Mouse (Mus musculus): ENCODE data around the gene Ces4a. TPM values are rescaled to one million over a fixed set of nuclear protein-coding genes. Genes with fewer than 3 reads are reported as not detected.

Ces4a gene
- polyA plus RNA-seq, 1 experiment, result not detected

DNA sequence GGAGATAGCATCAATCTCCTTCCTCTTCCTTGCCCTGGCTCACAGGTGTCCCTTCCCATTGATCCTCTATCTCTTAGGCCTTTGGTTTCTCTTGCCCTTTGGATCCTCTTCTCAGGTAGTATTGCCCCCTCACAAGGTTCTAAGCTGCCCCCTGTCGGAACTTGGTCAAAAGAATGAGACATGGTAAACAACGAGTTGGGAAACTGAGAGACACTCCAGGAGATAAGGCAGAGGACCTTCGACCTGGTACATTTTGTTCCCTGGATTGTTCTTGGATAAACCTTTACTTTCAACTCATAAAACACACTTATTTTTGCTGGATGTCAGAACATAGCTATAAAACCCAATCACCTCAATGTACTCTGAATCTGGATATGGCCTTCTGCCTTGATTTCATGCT lies 27.4 kb upstream of the Ces4a start:
- no peak overlapping the region for H3K4me3 ChIP-seq
- no peak overlapping the region for H3ac ChIP-seq (ENCODE audit: control insufficient read depth, insufficient read length)
- H3K27me3 ChIP-seq (ENCODE audit: control insufficient read depth, insufficient read depth, insufficient read length), result no peaks in the 10 kb centered on the region
- H3K4me2 ChIP-seq (ENCODE audit: low read depth), result no peak overlapping the region
- no peaks in the 10 kb centered on the region for H3K79me2 ChIP-seq (ENCODE audit: control insufficient read depth, insufficient read depth)
- H3K36me3 ChIP-seq (ENCODE audit: control insufficient read depth, insufficient read depth), result no peaks in the 10 kb centered on the region
- TF ChIP-seq MAX (IDR thresholded peaks at IDR 0.05; ENCODE audit: low read depth), result no peak

DNA sequence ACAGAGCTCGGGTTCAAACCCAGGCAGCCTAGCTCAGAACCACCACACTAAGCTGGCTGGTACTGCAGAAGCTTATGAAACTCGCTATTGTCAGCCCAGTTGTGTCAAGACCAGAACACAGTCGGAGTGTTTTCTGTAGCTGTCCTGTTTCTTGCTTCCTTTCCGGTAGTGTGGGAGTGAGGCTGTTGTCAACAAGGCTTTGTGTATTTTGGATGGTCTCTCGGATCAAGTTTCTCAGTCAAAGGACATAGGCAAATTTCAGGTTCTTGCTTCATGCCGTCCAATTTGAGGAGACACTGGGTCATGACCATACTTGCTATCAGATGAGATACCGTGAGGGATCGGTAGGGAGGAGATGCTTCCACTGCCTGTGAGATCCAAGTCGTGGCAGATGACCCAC lies 1.7 kb upstream of the Ces4a start:
- Histone ChIP-seq H3K4me2 (ENCODE audit: low read depth) (no peak overlapping the region), H3K79me2 (ENCODE audit: control insufficient read depth, insufficient read depth) (no peaks in the 10 kb centered on the region), H3ac (ENCODE audit: control insufficient read depth, insufficient read length) (no peak overlapping the region), H3K4me3 (no peak overlapping the region), H3K36me3 (ENCODE audit: control insufficient read depth, insufficient read depth) (no peaks in the 10 kb centered on the region), H3K27me3 (ENCODE audit: control insufficient read depth, insufficient read depth, insufficient read length) (peaks cover 5% of the 10 kb centered on the region)
- no peak for TF ChIP-seq E2F4 (IDR thresholded peaks at IDR 0.05; ENCODE audit: insufficient read depth)
- no peak for TF ChIP-seq MYOG (IDR thresholded peaks at IDR 0.05; ENCODE audit: control insufficient read depth in 1 of 3, insufficient read depth in 1 of 3, insufficient read length in 2 of 3, low read depth in 2 of 3)
- TF ChIP-seq POLR2AphosphoS2 (IDR thresholded peaks at IDR 0.05; ENCODE audit: insufficient read length, low read depth), result no peak
- TF ChIP-seq TCF12 (IDR thresholded peaks at IDR 0.05; ENCODE audit: insufficient read depth, poor library complexity, severe bottlenecking), result no peak
- no peak for TF ChIP-seq REST (IDR thresholded peaks at IDR 0.05; ENCODE audit: insufficient read depth, insufficient read length)

DNA sequence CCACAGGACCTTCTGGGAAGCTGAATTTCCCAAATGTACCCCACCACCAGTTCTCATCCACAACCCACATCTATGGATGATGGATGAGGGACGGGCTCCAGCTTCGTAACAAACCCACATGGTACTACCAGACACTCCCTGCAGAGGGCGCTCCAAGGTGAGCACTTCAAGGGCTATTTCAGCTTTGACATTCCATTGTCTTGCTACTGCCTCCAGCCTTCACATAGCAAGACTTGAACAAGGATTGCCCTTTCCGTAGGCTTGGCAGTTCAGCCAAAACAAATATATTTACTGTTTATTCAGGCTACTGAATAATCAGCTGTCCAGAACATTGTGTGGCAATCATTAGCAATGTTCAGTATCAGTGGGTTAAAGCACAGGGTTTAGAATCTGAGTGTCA lies 6.8 kb downstream of the Ces4a start:
- H3K79me2 ChIP-seq (ENCODE audit: control insufficient read depth, insufficient read depth), result no peaks in the 10 kb centered on the region
- H3K4me3 ChIP-seq, result no peak overlapping the region
- peaks cover 5% of the 10 kb centered on the region for H3K27me3 ChIP-seq (ENCODE audit: control insufficient read depth, insufficient read depth, insufficient read length)
- TF ChIP-seq USF1 (IDR thresholded peaks at IDR 0.05; ENCODE audit: low read depth), result no peak
- no peak for TF ChIP-seq REST (IDR thresholded peaks at IDR 0.05; ENCODE audit: insufficient read depth, insufficient read length)
- no peak for TF ChIP-seq TCF3 (IDR thresholded peaks at IDR 0.05; ENCODE audit: insufficient read length, low read depth)
- TF ChIP-seq MYOG (IDR thresholded peaks at IDR 0.05; ENCODE audit: control insufficient read depth in 1 of 3, insufficient read depth in 1 of 3, insufficient read length in 2 of 3, low read depth in 2 of 3), result no peak
- no peak for TF ChIP-seq SRF (IDR thresholded peaks at IDR 0.05; ENCODE audit: control insufficient read depth, insufficient read length, low read depth)
- no peak for TF ChIP-seq MYOD1 (IDR thresholded peaks at IDR 0.05; ENCODE audit: control insufficient read depth in 1 of 3, insufficient read length in 2 of 3, low read depth in 2 of 3)
- no peak for TF ChIP-seq CEBPB (IDR thresholded peaks at IDR 0.05; ENCODE audit: insufficient read depth, poor library complexity, severe bottlenecking)
- no peak for TF ChIP-seq MAX (IDR thresholded peaks at IDR 0.05; ENCODE audit: low read depth)
- no peak for TF ChIP-seq POLR2AphosphoS2 (IDR thresholded peaks at IDR 0.05; ENCODE audit: insufficient read length, low read depth)
- no peak for TF ChIP-seq E2F4 (IDR thresholded peaks at IDR 0.05; ENCODE audit: insufficient read depth)
- TF ChIP-seq POLR2A (IDR thresholded peaks at IDR 0.05; ENCODE audit: insufficient read length, low read depth), result no peak
- TF ChIP-seq TCF12 (IDR thresholded peaks at IDR 0.05; ENCODE audit: insufficient read depth, poor library complexity, severe bottlenecking), result no peak
- no peak overlapping the region for H3K4me2 ChIP-seq (ENCODE audit: low read depth)
- no peaks in the 10 kb centered on the region for H3K36me3 ChIP-seq (ENCODE audit: control insufficient read depth, insufficient read depth)
- H3ac ChIP-seq (ENCODE audit: control insufficient read depth, insufficient read length), result no peak overlapping the region

DNA sequence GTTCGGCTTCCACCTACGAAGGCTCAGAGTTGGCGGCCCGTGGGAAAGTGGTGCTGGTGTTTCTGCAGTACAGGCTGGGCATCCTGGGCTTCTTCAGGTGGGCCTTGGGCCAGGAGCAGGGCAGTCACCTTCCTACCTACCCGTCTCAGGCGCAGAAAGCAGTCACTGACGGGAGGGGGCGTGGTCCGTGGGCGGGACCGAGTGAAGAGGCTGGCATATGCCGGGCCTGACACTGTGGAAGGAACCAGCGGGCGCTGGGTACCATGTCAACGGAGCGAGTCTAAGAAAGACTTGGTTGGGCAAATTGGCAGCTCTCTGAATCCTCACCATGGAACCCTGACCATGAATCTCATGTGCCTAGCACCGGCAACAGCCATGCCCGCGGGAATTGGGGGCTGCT lies 10.8 kb downstream of the Ces4a start:
- H3K79me2 ChIP-seq (ENCODE audit: control insufficient read depth, insufficient read depth), result no peaks in the 10 kb centered on the region
- no peak overlapping the region for H3K4me2 ChIP-seq (ENCODE audit: low read depth)
- H3K4me3 ChIP-seq, result no peak overlapping the region
- no peak for TF ChIP-seq SRF (IDR thresholded peaks at IDR 0.05; ENCODE audit: control insufficient read depth, insufficient read length, low read depth)
- TF ChIP-seq CEBPB (IDR thresholded peaks at IDR 0.05; ENCODE audit: insufficient read depth, poor library complexity, severe bottlenecking), result no peak
- TF ChIP-seq E2F4 (IDR thresholded peaks at IDR 0.05; ENCODE audit: insufficient read depth), result no peak
- TF ChIP-seq REST (IDR thresholded peaks at IDR 0.05; ENCODE audit: insufficient read depth, insufficient read length), result no peak
- no peak for TF ChIP-seq TCF12 (IDR thresholded peaks at IDR 0.05; ENCODE audit: insufficient read depth, poor library complexity, severe bottlenecking)
- no peak for TF ChIP-seq POLR2A (IDR thresholded peaks at IDR 0.05; ENCODE audit: insufficient read length, low read depth)
- no peak for TF ChIP-seq MYOG (IDR thresholded peaks at IDR 0.05; ENCODE audit: control insufficient read depth in 1 of 3, insufficient read depth in 1 of 3, insufficient read length in 2 of 3, low read depth in 2 of 3)
- no peak for TF ChIP-seq MYOD1 (IDR thresholded peaks at IDR 0.05; ENCODE audit: control insufficient read depth in 1 of 3, insufficient read length in 2 of 3, low read depth in 2 of 3)
- TF ChIP-seq USF1 (IDR thresholded peaks at IDR 0.05; ENCODE audit: low read depth), result no peak
- TF ChIP-seq POLR2AphosphoS2 (IDR thresholded peaks at IDR 0.05; ENCODE audit: insufficient read length, low read depth), result no peak
- TF ChIP-seq MAX (IDR thresholded peaks at IDR 0.05; ENCODE audit: low read depth), result no peak
- no peak for TF ChIP-seq TCF3 (IDR thresholded peaks at IDR 0.05; ENCODE audit: insufficient read length, low read depth)
- no peaks in the 10 kb centered on the region for H3K36me3 ChIP-seq (ENCODE audit: control insufficient read depth, insufficient read depth)
- no peaks in the 10 kb centered on the region for H3K27me3 ChIP-seq (ENCODE audit: control insufficient read depth, insufficient read depth, insufficient read length)
- no peak overlapping the region for H3ac ChIP-seq (ENCODE audit: control insufficient read depth, insufficient read length)

DNA sequence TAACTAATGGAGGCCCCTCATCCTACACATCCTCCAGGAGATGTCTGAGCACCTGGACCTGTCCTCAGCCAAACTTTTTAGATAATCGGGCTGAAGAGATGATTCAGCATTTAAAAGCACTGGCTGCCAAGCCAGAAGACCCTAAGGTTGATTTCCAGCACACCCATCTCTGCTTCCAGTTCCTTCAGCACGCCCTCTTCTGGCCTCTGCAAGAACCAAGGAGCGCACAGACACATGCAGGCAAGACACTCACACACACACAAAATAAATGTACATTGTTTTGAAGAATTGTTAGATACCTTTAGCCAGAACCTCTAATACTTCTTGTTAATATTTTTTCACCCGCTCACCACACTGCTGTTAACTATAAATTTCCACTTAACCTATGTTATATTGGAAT lies 20.1 kb downstream of the Ces4a start:
- no peak overlapping the region for H3ac ChIP-seq (ENCODE audit: control insufficient read depth, insufficient read length)
- H3K4me2 ChIP-seq (ENCODE audit: low read depth), result no peak overlapping the region
- H3K4me3 ChIP-seq, result no peak overlapping the region
- no peaks in the 10 kb centered on the region for H3K27me3 ChIP-seq (ENCODE audit: control insufficient read depth, insufficient read depth, insufficient read length)
- H3K36me3 ChIP-seq (ENCODE audit: control insufficient read depth, insufficient read depth), result no peaks in the 10 kb centered on the region
- no peaks in the 10 kb centered on the region for H3K79me2 ChIP-seq (ENCODE audit: control insufficient read depth, insufficient read depth)
- TF ChIP-seq POLR2AphosphoS2 (IDR thresholded peaks at IDR 0.05; ENCODE audit: insufficient read length, low read depth) (no peak), REST (IDR thresholded peaks at IDR 0.05; ENCODE audit: insufficient read depth, insufficient read length) (no peak), MYOG (IDR thresholded peaks at IDR 0.05; ENCODE audit: control insufficient read depth in 1 of 3, insufficient read depth in 1 of 3, insufficient read length in 2 of 3, low read depth in 2 of 3) (no peak), MYOD1 (IDR thresholded peaks at IDR 0.05; ENCODE audit: control insufficient read depth in 1 of 3, insufficient read length in 2 of 3, low read depth in 2 of 3) (no peak), CEBPB (IDR thresholded peaks at IDR 0.05; ENCODE audit: insufficient read depth, poor library complexity, severe bottlenecking) (no peak), USF1 (IDR thresholded peaks at IDR 0.05; ENCODE audit: low read depth) (no peak), TCF12 (IDR thresholded peaks at IDR 0.05; ENCODE audit: insufficient read depth, poor library complexity, severe bottlenecking) (no peak), TCF3 (IDR thresholded peaks at IDR 0.05; ENCODE audit: insufficient read length, low read depth) (no peak), MAX (IDR thresholded peaks at IDR 0.05; ENCODE audit: low read depth) (no peak), POLR2A (IDR thresholded peaks at IDR 0.05; ENCODE audit: insufficient read length, low read depth) (no peak), E2F4 (IDR thresholded peaks at IDR 0.05; ENCODE audit: insufficient read depth) (no peak), SRF (IDR thresholded peaks at IDR 0.05; ENCODE audit: control insufficient read depth, insufficient read length, low read depth) (no peak)

All from myocyte (in vitro differentiated cells).